Mouse (Mus musculus): Measurements from ENCODE around the gene Cfl2. TPM values are rescaled to one million over a fixed set of nuclear protein-coding genes. Genes with fewer than 3 reads are reported as not detected.

The Cfl2 gene
- polyA plus RNA-seq, 1 experiment from 2014 or later: 208 TPM

Other genes starting within 250 kb of the Cfl2 start
- gene Sptssa, start 206.3 kb downstream of the Cfl2 start, polyA plus RNA-seq (2015; fragmentation: Nextera tagmentation; extraction: Ambion mirVana): 203 and 212 TPM in 2 replicates
- gene Eapp, start 167.0 kb downstream of the Cfl2 start, polyA plus RNA-seq (2015; fragmentation: Nextera tagmentation; extraction: Ambion mirVana): 59.8 and 60.8 TPM in 2 replicates
- 191 and 192 TPM in 2 replicates for gene Snx6, start 67.2 kb downstream of the Cfl2 start, polyA plus RNA-seq (2015; fragmentation: Nextera tagmentation; extraction: Ambion mirVana)
- not detected in 2 replicates for gene Gm20403, start 123.7 kb upstream of the Cfl2 start, polyA plus RNA-seq (2015; fragmentation: Nextera tagmentation; extraction: Ambion mirVana)
- 19.1 and 23.8 TPM in 2 replicates for gene Baz1a, start 151.5 kb upstream of the Cfl2 start, polyA plus RNA-seq (2015; fragmentation: Nextera tagmentation; extraction: Ambion mirVana)
- 37.3 and 40.8 TPM in 2 replicates for gene 2700097O09Rik, start 217.2 kb upstream of the Cfl2 start, polyA plus RNA-seq (2015; fragmentation: Nextera tagmentation; extraction: Ambion mirVana)
- gene Srp54a, start 217.4 kb upstream of the Cfl2 start, polyA plus RNA-seq (2015; fragmentation: Nextera tagmentation; extraction: Ambion mirVana): 163 and 186 TPM in 2 replicates

Data from kidney, embryonic 16.5 days (tissue).